Mouse (Mus musculus): ENCODE data around the gene Hephl1.

GRCm38 (mm10) chr9:15060026-15060425 lies 51.9 kb downstream of the Hephl1 start:
- TF ChIP-seq CTCF (IDR thresholded peaks at IDR 0.05; ENCODE audit: low read depth) (no peak), EP300 (optimal IDR thresholded peaks at IDR 0.05) (no peak)
